Mouse (Mus musculus): ENCODE data around the gene Pth2.

DNA sequence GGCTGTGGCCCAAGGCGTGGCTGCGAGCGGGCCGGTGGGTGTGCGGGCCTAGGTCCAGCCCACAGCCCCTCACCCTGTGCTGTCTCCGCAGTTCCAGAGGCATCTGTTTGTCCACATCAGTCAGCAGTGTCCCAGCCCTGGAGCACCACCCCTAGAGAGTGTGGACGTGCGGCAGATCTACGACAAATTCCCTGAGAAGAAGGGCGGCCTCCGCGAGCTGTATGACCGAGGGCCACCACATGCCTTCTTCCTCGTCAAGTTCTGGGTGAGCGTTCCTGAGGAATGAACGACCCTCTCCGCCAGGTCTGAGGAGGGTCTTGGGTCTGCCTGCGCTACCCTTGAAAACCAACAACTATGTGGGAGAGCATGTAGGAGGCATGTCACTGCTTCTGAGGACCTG lies 47.8 kb downstream of the Pth2 start:
- no peak for TF ChIP-seq ETS1 (conservative IDR thresholded peaks at IDR 0.05; ENCODE audit: low read depth, low read length)
- TF ChIP-seq CTCF (conservative IDR thresholded peaks at IDR 0.05 in 1 of 2, IDR thresholded peaks at IDR 0.05 in 1 of 2; ENCODE audit: low read depth in 2 of 2, low read length in 2 of 2), result no peak
- TF ChIP-seq E2F4 (IDR thresholded peaks at IDR 0.05; ENCODE audit: insufficient replicate concordance, low read depth, low read length), result no peak
- TF ChIP-seq SMC3 (IDR thresholded peaks at IDR 0.05; ENCODE audit: low read depth, low read length), result no peak
- no peak for TF ChIP-seq ZC3H11A (IDR thresholded peaks at IDR 0.05; ENCODE audit: low read depth, low read length)
- no peak for TF ChIP-seq UBTF (IDR thresholded peaks at IDR 0.05; ENCODE audit: low read depth, low read length)
- TF ChIP-seq GABPA (IDR thresholded peaks at IDR 0.05; ENCODE audit: insufficient replicate concordance, low read depth, low read length), result no peak
- no peak for TF ChIP-seq TCF12 (IDR thresholded peaks at IDR 0.05; ENCODE audit: low read depth, low read length)
- TF ChIP-seq CHD1 (IDR thresholded peaks at IDR 0.05; ENCODE audit: low read depth, low read length), result no peak
- no peak for TF ChIP-seq MAFK (IDR thresholded peaks at IDR 0.05; ENCODE audit: insufficient replicate concordance, low read length)
